Mouse (Mus musculus) heart, adult 2 months (tissue): ENCODE data around the gene Col13a1.

ENCODE experiments used
- CTCF ChIP-seq: fragments of 200-600 bp; IDR thresholded peaks from 2 replicates; pipeline ENCODE4 v1.8.1; 2022; ENCODE audit warnings: antibody characterized with exemption, mild to moderate bottlenecking, moderate library complexity
- EP300 ChIP-seq: fragments of 200-500 bp; IDR thresholded peaks from 2 replicates; pipeline ENCODE4 v1.6.1; 2011; ENCODE audit warnings: low read depth, low read length, control low read depth; ENCODE audit not compliant: insufficient read depth
- POLR2A ChIP-seq: fragments of 200-500 bp; IDR thresholded peaks from 2 replicates; pipeline ENCODE4 v1.6.1; 2011; ENCODE audit warnings: mild to moderate bottlenecking, low read depth, low read length, control low read depth; ENCODE audit not compliant: insufficient read depth

GRCm38 (mm10) chr10:62023821-62024551 is 45.1 kb upstream of the Col13a1 start:
- TF ChIP-seq EP300 (no peak), CTCF (no peak), POLR2A (no peak)
